Mouse (Mus musculus) midbrain, embryonic 11.5 days (tissue): ENCODE results near the gene Mthfs. TPM values are rescaled to one million over a fixed set of nuclear protein-coding genes. Genes with fewer than 3 reads are reported as not detected.
"Not testable (repeated sequence)": the region's sequence is repeated elsewhere in the genome, so short reads cannot be mapped to it uniquely, and the experiment has no call there.

Source experiments
- ATAC-seq: fragments of 200-750 bp; cut with Nextera tagmentation; 2 replicates; pipeline ENCODE4 v1.8.0; 2017; ENCODE audit warnings: moderate TSS enrichment, moderate library complexity; ENCODE audit not compliant: low FRiP score
- DNase-seq: peaks from one replicate; pipeline ENCODE4 v3.0.0; 2015; ENCODE audit warnings: low spot score; ENCODE audit errors: missing footprints
- H3K27ac ChIP-seq: fragments of 300-500 bp; sonication (generic); 2 replicates; pipeline ENCODE4 v1.5.1; 2014; ENCODE audit warnings: low read depth, low read length
- H3K27me3 ChIP-seq: fragments of 300-500 bp; sonication (generic); 2 replicates; pipeline ENCODE4 v1.6.1; 2014; ENCODE audit warnings: mild to moderate bottlenecking, low read length, moderate library complexity, mixed read lengths; ENCODE audit not compliant: control insufficient read depth, insufficient read depth
- H3K36me3 ChIP-seq: fragments of 300-500 bp; sonication (generic); 2 replicates; pipeline ENCODE4 v1.6.1; 2014; ENCODE audit warnings: mild to moderate bottlenecking, low read length, moderate library complexity, mixed read lengths; ENCODE audit not compliant: control insufficient read depth, insufficient read depth
- H3K4me1 ChIP-seq: fragments of 300-500 bp; sonication (generic); 2 replicates; pipeline ENCODE4 v1.6.1; 2014; ENCODE audit warnings: low read length; ENCODE audit not compliant: control insufficient read depth, insufficient read depth
- H3K4me2 ChIP-seq: fragments of 300-500 bp; sonication (generic); 2 replicates; pipeline ENCODE4 v1.6.1; 2014; ENCODE audit warnings: mild to moderate bottlenecking, moderate library complexity
- H3K4me3 ChIP-seq: fragments of 300-500 bp; sonication (generic); 2 replicates; pipeline ENCODE4 v1.5.1; 2014; ENCODE audit warnings: low read depth, low read length
- H3K9ac ChIP-seq: fragments of 300-500 bp; sonication (generic); 2 replicates; pipeline ENCODE4 v1.6.1; 2014; ENCODE audit warnings: low read length
- H3K9me3 ChIP-seq: fragments of 300-500 bp; sonication (generic); 2 replicates; pipeline ENCODE4 v1.6.1; 2016; ENCODE audit warnings: low read length; ENCODE audit not compliant: control insufficient read depth
- WGBS: fragments of 180-500 bp; shearing (Covaris S2); extraction: QIAGEN DNeasy Blood & Tissue Kit; methylation state at CpG from one replicate; pipeline ENCODE4 v1.1.7; 2014; 5-methylcytosine and 5-hydroxymethylcytosine counted together
- polyA plus RNA-seq: library from polyadenylated mRNA; unstranded; fragments of >200 nt; fragmentation: Nextera tagmentation; extraction: Ambion mirVana; gene quantifications from 2 replicates; pipeline ENCODE4 v1.2.1, GENCODE M21; 2014

Mthfs gene
- polyA plus RNA-seq, 1 experiment from 2014 or later = 13.4 TPM

- H3K27me3 ChIP-seq, H3K9me3 ChIP-seq, DNase-seq, ATAC-seq, H3K9ac ChIP-seq, H3K36me3 ChIP-seq, H3K27ac ChIP-seq, H3K4me2 ChIP-seq, H3K4me3 ChIP-seq, H3K4me1 ChIP-seq: not testable (repeated sequence)
- 86% methylated on average over 1 of the region's 2 CpGs for WGBS
Measured at GRCm38 (mm10) chr9:89230897-89231497, 20.5 kb downstream of the Mthfs start.

GRCm38 (mm10) chr9:89237131-89237530, 26.7 kb downstream of the Mthfs start:
- H3K27ac ChIP-seq, H3K4me1 ChIP-seq, H3K27me3 ChIP-seq, H3K4me2 ChIP-seq, H3K9ac ChIP-seq, ATAC-seq, DNase-seq, H3K4me3 ChIP-seq, H3K9me3 ChIP-seq, H3K36me3 ChIP-seq: not testable (repeated sequence)
- 86% methylated on average over 4 of the region's 4 CpGs for WGBS

- not testable (repeated sequence) for H3K36me3 ChIP-seq, H3K27me3 ChIP-seq, DNase-seq, ATAC-seq, H3K9ac ChIP-seq, H3K4me2 ChIP-seq, H3K27ac ChIP-seq, H3K4me1 ChIP-seq, H3K4me3 ChIP-seq, H3K9me3 ChIP-seq
- 91% methylated on average over 4 of the region's 5 CpGs for WGBS
Measured at GRCm38 (mm10) chr9:89238976-89239505, 28.6 kb downstream of the Mthfs start.

- 83% methylated on average over 3 of the region's 3 CpGs for WGBS
- not testable (repeated sequence) for DNase-seq, H3K36me3 ChIP-seq, H3K9ac ChIP-seq, H3K4me3 ChIP-seq, H3K4me2 ChIP-seq, H3K27ac ChIP-seq, H3K9me3 ChIP-seq, H3K27me3 ChIP-seq, H3K4me1 ChIP-seq, ATAC-seq
Measured at GRCm38 (mm10) chr9:89240516-89241019, 30.1 kb downstream of the Mthfs start.

- DNase-seq = no peak
- 82% methylated on average over 2 of the region's 2 CpGs for WGBS
- Histone ChIP-seq H3K27me3 (no peaks in the 10 kb centered on the region), H3K4me3 (no peak overlapping the region), H3K4me2 (no peak overlapping the region), H3K27ac (no peak overlapping the region), H3K9ac (no peak overlapping the region), H3K4me1 (no peaks in the 10 kb centered on the region), H3K36me3 (no peaks in the 10 kb centered on the region), H3K9me3 (no peaks in the 10 kb centered on the region)
- ATAC-seq = no peak
Measured at GRCm38 (mm10) chr9:89253400-89253799, 42.9 kb downstream of the Mthfs start.

- Histone ChIP-seq H3K9ac (no peak overlapping the region), H3K4me1 (no peaks in the 10 kb centered on the region), H3K36me3 (no peaks in the 10 kb centered on the region), H3K4me2 (no peak overlapping the region), H3K27me3 (no peaks in the 10 kb centered on the region), H3K9me3 (no peaks in the 10 kb centered on the region), H3K4me3 (no peak overlapping the region), H3K27ac (no peak overlapping the region)
- 87% methylated on average over 12 of the region's 12 CpGs for WGBS
- DNase-seq = no peak
- ATAC-seq = no peak
Measured at GRCm38 (mm10) chr9:89256556-89257335, 46.3 kb downstream of the Mthfs start.

- 93% methylated on average over 3 of the region's 3 CpGs for WGBS
- H3K27me3 ChIP-seq = no peaks in the 10 kb centered on the region
- no peak for ATAC-seq
Measured at GRCm38 (mm10) chr9:89263968-89264367, 53.5 kb downstream of the Mthfs start.

GRCm38 (mm10) chr9:89264571-89264970, 54.1 kb downstream of the Mthfs start:
- no peak overlapping the region for H3K4me3 ChIP-seq
- ATAC-seq (no peak), DNase-seq (no peak)
- H3K27me3 ChIP-seq = no peaks in the 10 kb centered on the region
- H3K9ac ChIP-seq = no peak overlapping the region
- WGBS = 89% methylated on average over 1 of the region's 1 CpGs
- H3K4me2 ChIP-seq = no peak overlapping the region
- H3K9me3 ChIP-seq = no peaks in the 10 kb centered on the region
- H3K4me1 ChIP-seq = no peaks in the 10 kb centered on the region
- no peak overlapping the region for H3K27ac ChIP-seq
- no peaks in the 10 kb centered on the region for H3K36me3 ChIP-seq

More at GRCm38 (mm10) chr9:89263968-89264367, 53.5 kb downstream of the Mthfs start:
- no peak overlapping the region for H3K4me2 ChIP-seq
- no peak overlapping the region for H3K4me3 ChIP-seq
- H3K9me3 ChIP-seq = no peaks in the 10 kb centered on the region
- no peak overlapping the region for H3K9ac ChIP-seq
- H3K4me1 ChIP-seq = no peaks in the 10 kb centered on the region
- H3K27ac ChIP-seq = no peak overlapping the region
- no peaks in the 10 kb centered on the region for H3K36me3 ChIP-seq
- no peak for DNase-seq

- Histone ChIP-seq H3K9ac (no peak overlapping the region), H3K36me3 (no peaks in the 10 kb centered on the region), H3K4me3 (no peak overlapping the region), H3K27ac (no peak overlapping the region), H3K4me2 (no peak overlapping the region), H3K9me3 (no peaks in the 10 kb centered on the region), H3K4me1 (no peaks in the 10 kb centered on the region), H3K27me3 (no peaks in the 10 kb centered on the region)
- DNase-seq (no peak), ATAC-seq (no peak)
- 77% methylated on average over 4 of the region's 4 CpGs for WGBS
Measured at GRCm38 (mm10) chr9:89267093-89267492, 56.6 kb downstream of the Mthfs start.
